ENCODE assay signal across 10 mouse cellular contexts in the genomic region with DNA sequence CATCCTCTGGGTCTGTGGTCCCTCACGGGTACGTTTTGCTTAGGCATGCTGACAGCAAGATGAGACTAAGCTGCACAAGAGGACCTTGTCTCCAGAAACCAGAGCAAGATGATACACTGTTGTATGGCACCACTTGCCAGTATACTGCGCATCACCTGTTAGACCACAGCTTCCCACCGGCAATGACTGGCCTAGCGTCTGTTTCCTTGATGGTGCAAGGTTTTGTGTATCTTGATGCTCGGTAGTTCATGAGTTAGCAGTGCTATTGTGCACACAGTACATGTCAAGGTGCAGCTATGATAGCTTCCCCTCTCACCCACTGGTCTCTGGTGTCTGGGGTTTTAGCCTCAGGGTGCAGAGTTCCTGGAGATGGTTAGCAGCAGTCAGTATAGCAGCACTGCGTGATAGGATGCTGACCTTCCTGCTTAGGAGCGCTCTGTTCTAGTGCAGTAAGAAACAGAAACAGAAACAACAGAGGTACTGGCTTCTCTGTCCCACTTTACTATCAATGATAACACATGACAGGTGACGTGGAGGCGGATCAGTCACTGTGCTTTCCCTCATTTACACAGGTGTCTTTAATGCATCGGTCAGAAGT. TPM values are rescaled to one million over a fixed set of nuclear protein-coding genes. Genes with fewer than 3 reads are reported as not detected.
DNase-seq lines count a peak whose midpoint lies in the region; ATAC-seq lines count a peak whose summit lies in the region.
"Had no signal": no experiment of that assay in that cellular context is flagged by ENCODE, and none has a peak within 500 bp of the region (broad histone marks: within the 10 kb centered on the region; RNA-seq: fewer than 3 reads in every experiment).

No protein-coding gene starts in this region.

- H3K36me3 ChIP-seq in hindbrain, embryonic 11.5 days (ENCODE audit: control insufficient read depth, insufficient read depth, low read length) = 0 out of 2 replicates have a peak, but pooled peaks cover 6% of the 10 kb centered on the region
- H3K36me3 ChIP-seq in hindbrain, embryonic 10.5 days = peaks cover 81% of the 10 kb centered on the region
- peaks cover 30% of the 10 kb centered on the region for H3K36me3 ChIP-seq in forebrain, embryonic 16.5 days (ENCODE audit: control insufficient read depth, insufficient read depth)
- H3K36me3 ChIP-seq in liver, embryonic 15.5 days (replicated peaks) = peaks cover 34% of the 10 kb centered on the region

- no peaks in the 10 kb centered on the region for H3K4me1 ChIP-seq in hindbrain, embryonic 11.5 days (replicated peaks; ENCODE audit: control insufficient read depth, insufficient read depth, low read length)
- no peaks in the 10 kb centered on the region for H3K4me1 ChIP-seq in hindbrain, embryonic 10.5 days (replicated peaks)
- H3K4me1 ChIP-seq in forebrain, embryonic 16.5 days (replicated peaks; ENCODE audit: control insufficient read depth, insufficient read depth, low read length) = no peaks in the 10 kb centered on the region
- H3K4me1 ChIP-seq in liver, embryonic 15.5 days (replicated peaks) = 0 out of 2 replicates have a peak, but pooled peaks cover 4% of the 10 kb centered on the region
- H3K4me1 ChIP-seq: midbrain, embryonic 12.5 days had no signal

- H3K4me3 ChIP-seq in hindbrain, embryonic 11.5 days (ENCODE audit: low read depth, low read length) = no peak overlapping the region
- no peak overlapping the region for H3K4me3 ChIP-seq in hindbrain, embryonic 10.5 days
- no peak overlapping the region for H3K4me3 ChIP-seq in forebrain, embryonic 16.5 days (replicated peaks; ENCODE audit: low read length)
- no peak overlapping the region for H3K4me3 ChIP-seq in liver, embryonic 15.5 days (replicated peaks)
- H3K4me3 ChIP-seq: midbrain, embryonic 12.5 days had no signal

- DNase-seq in hindbrain, embryonic 11.5 days (ENCODE audit: low spot score) = no peak
- no peak for DNase-seq in hindbrain, embryonic 10.5 days (ENCODE audit: low spot score)
- DNase-seq in 416B (ENCODE audit: low read depth) = peak; percentile 89
- no peak for DNase-seq in frontal cortex, postnatal 25 days (ENCODE audit: low spot score in 2 of 2)
- DNase-seq in spleen, adult 18-20 months = no peak

- ATAC-seq in hindbrain, embryonic 11.5 days (ENCODE audit: low FRiP score) = peak; percentile 23; the same call in 1 of the 2 replicates
- peak; percentile 21; the same call in 1 of the 2 replicates for ATAC-seq in forebrain, embryonic 16.5 days
- ATAC-seq in liver, embryonic 15.5 days (ENCODE audit: insufficient read depth) = 0 out of 2 replicates have a peak, but pooled peaks have one; percentile 13
- ATAC-seq in cerebellum, adult (ENCODE audit: insufficient number of reproducible peaks, low FRiP score, low TSS enrichment) = no peak

- H3K4me2 ChIP-seq in hindbrain, embryonic 11.5 days (replicated peaks; ENCODE audit: low read depth, low read length) = no peak overlapping the region
- no peak overlapping the region for H3K4me2 ChIP-seq in forebrain, embryonic 16.5 days (ENCODE audit: low read length)
- H3K4me2 ChIP-seq in liver, embryonic 15.5 days = no peak overlapping the region
- H3K4me2 ChIP-seq: lung, embryonic 14.5 days; midbrain, embryonic 12.5 days had no signal

- H3K27ac ChIP-seq in hindbrain, embryonic 11.5 days (ENCODE audit: low read depth, low read length) = no peak overlapping the region
- H3K27ac ChIP-seq in hindbrain, embryonic 10.5 days = no peak overlapping the region
- no peak overlapping the region for H3K27ac ChIP-seq in forebrain, embryonic 16.5 days (ENCODE audit: low read length)
- H3K27ac ChIP-seq in liver, embryonic 15.5 days (replicated peaks) = no peak overlapping the region
- H3K27ac ChIP-seq: midbrain, embryonic 12.5 days had no signal

- WGBS in hindbrain, embryonic 11.5 days = 91% methylated on average over 11 of the region's 11 CpGs
- 90% methylated on average over 11 of the region's 11 CpGs for WGBS in hindbrain, embryonic 10.5 days
- WGBS in forebrain, embryonic 16.5 days = 88% methylated on average over 11 of the region's 11 CpGs
- WGBS in liver, embryonic 15.5 days (ENCODE audit: insufficient replicate concordance) = 67% methylated on average over 11 of the region's 11 CpGs

- H3K9ac ChIP-seq in hindbrain, embryonic 11.5 days (ENCODE audit: low read depth, low read length) = no peak overlapping the region
- no peak overlapping the region for H3K9ac ChIP-seq in forebrain, embryonic 16.5 days (replicated peaks; ENCODE audit: low read depth, low read length)
- no peak overlapping the region for H3K9ac ChIP-seq in liver, embryonic 15.5 days
- H3K9ac ChIP-seq: lung, embryonic 14.5 days; midbrain, embryonic 12.5 days had no signal

- H3K9me3 ChIP-seq in hindbrain, embryonic 11.5 days (ENCODE audit: control insufficient read depth, low read length) = no peaks in the 10 kb centered on the region
- H3K9me3 ChIP-seq in hindbrain, embryonic 10.5 days = no peaks in the 10 kb centered on the region
- H3K9me3 ChIP-seq in forebrain, embryonic 16.5 days (ENCODE audit: control insufficient read depth, low read length) = no peaks in the 10 kb centered on the region
- no peaks in the 10 kb centered on the region for H3K9me3 ChIP-seq in liver, embryonic 15.5 days (replicated peaks)
- H3K9me3 ChIP-seq: midbrain, embryonic 12.5 days had no signal

- H3K27me3 ChIP-seq in hindbrain, embryonic 11.5 days (ENCODE audit: control insufficient read depth, insufficient read depth, low read length) = no peaks in the 10 kb centered on the region
- no peaks in the 10 kb centered on the region for H3K27me3 ChIP-seq in hindbrain, embryonic 10.5 days (ENCODE audit: insufficient read depth, poor library complexity, severe bottlenecking)
- no peaks in the 10 kb centered on the region for H3K27me3 ChIP-seq in forebrain, embryonic 16.5 days (replicated peaks; ENCODE audit: control insufficient read depth, insufficient read depth, low read length)
- no peaks in the 10 kb centered on the region for H3K27me3 ChIP-seq in liver, embryonic 15.5 days
- H3K27me3 ChIP-seq: midbrain, embryonic 12.5 days had no signal

RNA-seq across cellular contexts. Expression of a gene that starts 18.8 kb away (rescaled TPM):
- 27.0 and 28.4 TPM in 2 replicates for polyA plus RNA-seq in hindbrain, embryonic 11.5 days (2014; fragmentation: Nextera tagmentation; extraction: Ambion mirVana)
- polyA plus RNA-seq in hindbrain, embryonic 10.5 days (2016; fragmentation: Nextera tagmentation; extraction: Ambion mirVana) = 40.7 and 48.6 TPM in 2 replicates
- 25.9 and 27.7 TPM in 2 replicates for polyA plus RNA-seq in forebrain, embryonic 16.5 days (2015; fragmentation: Nextera tagmentation; extraction: Ambion mirVana)
- 47.7 and 48.7 TPM in 2 replicates for polyA plus RNA-seq in liver, embryonic 15.5 days (2015; fragmentation: Nextera tagmentation; extraction: Ambion mirVana)

RNA-seq across cellular contexts. Expression of a gene that starts 19.1 kb away (rescaled TPM):
- polyA plus RNA-seq in hindbrain, embryonic 11.5 days (2014; fragmentation: Nextera tagmentation; extraction: Ambion mirVana) = 23.2 and 25.2 TPM in 2 replicates
- 23.6 and 33.3 TPM in 2 replicates for polyA plus RNA-seq in hindbrain, embryonic 10.5 days (2016; fragmentation: Nextera tagmentation; extraction: Ambion mirVana)
- 38.0 and 40.0 TPM in 2 replicates for polyA plus RNA-seq in forebrain, embryonic 16.5 days (2015; fragmentation: Nextera tagmentation; extraction: Ambion mirVana)
- polyA plus RNA-seq in liver, embryonic 15.5 days (2015; fragmentation: Nextera tagmentation; extraction: Ambion mirVana) = 3.7 and 4.7 TPM in 2 replicates
